Mouse (Mus musculus): ENCODE data around the gene 2310079G19Rik. TPM values are rescaled to one million over a fixed set of nuclear protein-coding genes. Genes with fewer than 3 reads are reported as not detected.

Gene 2310079G19Rik
- polyA plus RNA-seq, 1 experiment: not detected

DNA sequence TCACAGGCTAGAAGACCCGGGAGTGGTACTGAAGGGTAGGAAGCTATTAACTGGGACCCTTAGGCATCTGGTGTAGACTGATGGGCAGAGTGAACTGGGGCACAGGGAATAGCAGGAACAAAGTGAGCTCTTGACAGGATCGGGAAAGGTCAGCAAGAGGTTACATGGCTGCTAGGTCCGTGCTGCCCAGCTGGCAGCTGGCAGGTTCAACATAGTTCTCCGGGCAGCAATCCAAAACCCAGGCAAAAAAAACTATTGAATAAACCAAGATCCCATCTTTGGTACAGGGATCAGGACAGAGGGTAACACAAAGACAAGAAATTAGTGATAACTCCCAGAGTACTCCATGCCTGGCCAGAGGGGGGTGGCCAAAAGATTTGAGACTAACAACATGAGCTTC lies 7.7 kb upstream of the 2310079G19Rik start:
- H3K4me2 ChIP-seq (ENCODE audit: low read depth): no peak overlapping the region
- no peaks in the 10 kb centered on the region for H3K79me2 ChIP-seq (ENCODE audit: control insufficient read depth, insufficient read depth)
- no peak overlapping the region for H3K4me3 ChIP-seq
- H3K36me3 ChIP-seq (ENCODE audit: control insufficient read depth, insufficient read depth): no peaks in the 10 kb centered on the region
- H3K27me3 ChIP-seq (ENCODE audit: control insufficient read depth, insufficient read depth, insufficient read length): no peaks in the 10 kb centered on the region
- H3ac ChIP-seq (ENCODE audit: control insufficient read depth, insufficient read length): no peak overlapping the region
- TF ChIP-seq TCF12 (IDR thresholded peaks at IDR 0.05; ENCODE audit: insufficient read depth, poor library complexity, severe bottlenecking): no peak
- TF ChIP-seq REST (IDR thresholded peaks at IDR 0.05; ENCODE audit: insufficient read depth, insufficient read length): no peak
- no peak for TF ChIP-seq POLR2AphosphoS2 (IDR thresholded peaks at IDR 0.05; ENCODE audit: insufficient read length, low read depth)
- no peak for TF ChIP-seq TCF3 (IDR thresholded peaks at IDR 0.05; ENCODE audit: insufficient read length, low read depth)
- no peak for TF ChIP-seq MAX (IDR thresholded peaks at IDR 0.05; ENCODE audit: low read depth)
- TF ChIP-seq E2F4 (IDR thresholded peaks at IDR 0.05; ENCODE audit: insufficient read depth): no peak
- no peak for TF ChIP-seq POLR2A (IDR thresholded peaks at IDR 0.05; ENCODE audit: insufficient read length, low read depth)
- no peak for TF ChIP-seq MYOG (IDR thresholded peaks at IDR 0.05; ENCODE audit: control insufficient read depth in 1 of 3, insufficient read depth in 1 of 3, insufficient read length in 2 of 3, low read depth in 2 of 3)
- no peak for TF ChIP-seq SRF (IDR thresholded peaks at IDR 0.05; ENCODE audit: control insufficient read depth, insufficient read length, low read depth)
- no peak for TF ChIP-seq USF1 (IDR thresholded peaks at IDR 0.05; ENCODE audit: low read depth)
- no peak for TF ChIP-seq CEBPB (IDR thresholded peaks at IDR 0.05; ENCODE audit: insufficient read depth, poor library complexity, severe bottlenecking)
- no peak for TF ChIP-seq MYOD1 (IDR thresholded peaks at IDR 0.05; ENCODE audit: control insufficient read depth in 1 of 3, insufficient read length in 2 of 3, low read depth in 2 of 3)

DNA sequence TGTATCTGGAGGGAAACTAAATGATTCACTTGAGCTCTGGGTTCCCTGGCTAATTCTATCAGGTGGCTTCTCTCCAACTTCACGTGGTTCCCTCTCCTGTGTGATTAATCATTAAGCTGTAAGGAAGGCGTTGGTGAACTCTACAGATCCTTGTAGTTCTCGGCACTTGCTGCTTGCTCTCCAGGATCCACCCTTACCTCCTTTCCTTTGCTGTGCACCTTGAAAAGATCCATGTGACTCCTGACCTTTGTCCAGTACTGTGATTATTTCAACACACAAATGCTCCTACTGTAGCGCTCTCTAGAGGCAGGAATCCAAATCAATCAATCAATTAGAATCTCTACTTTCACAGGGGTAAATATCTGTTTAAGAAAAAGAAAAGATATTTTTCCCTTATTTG lies 4.0 kb upstream of the 2310079G19Rik start:
- Histone ChIP-seq H3K4me2 (ENCODE audit: low read depth) (no peak overlapping the region), H3K79me2 (ENCODE audit: control insufficient read depth, insufficient read depth) (no peaks in the 10 kb centered on the region), H3ac (ENCODE audit: control insufficient read depth, insufficient read length) (no peak overlapping the region), H3K36me3 (ENCODE audit: control insufficient read depth, insufficient read depth) (no peaks in the 10 kb centered on the region), H3K27me3 (ENCODE audit: control insufficient read depth, insufficient read depth, insufficient read length) (no peaks in the 10 kb centered on the region), H3K4me3 (no peak overlapping the region)
- TF ChIP-seq TCF12 (IDR thresholded peaks at IDR 0.05; ENCODE audit: insufficient read depth, poor library complexity, severe bottlenecking) (no peak), SRF (IDR thresholded peaks at IDR 0.05; ENCODE audit: control insufficient read depth, insufficient read length, low read depth) (no peak), POLR2AphosphoS2 (IDR thresholded peaks at IDR 0.05; ENCODE audit: insufficient read length, low read depth) (no peak), POLR2A (IDR thresholded peaks at IDR 0.05; ENCODE audit: insufficient read length, low read depth) (no peak), MAX (IDR thresholded peaks at IDR 0.05; ENCODE audit: low read depth) (no peak), E2F4 (IDR thresholded peaks at IDR 0.05; ENCODE audit: insufficient read depth) (no peak), CEBPB (IDR thresholded peaks at IDR 0.05; ENCODE audit: insufficient read depth, poor library complexity, severe bottlenecking) (no peak), USF1 (IDR thresholded peaks at IDR 0.05; ENCODE audit: low read depth) (no peak), REST (IDR thresholded peaks at IDR 0.05; ENCODE audit: insufficient read depth, insufficient read length) (no peak), MYOD1 (IDR thresholded peaks at IDR 0.05; ENCODE audit: control insufficient read depth in 1 of 3, insufficient read length in 2 of 3, low read depth in 2 of 3) (no peak), MYOG (IDR thresholded peaks at IDR 0.05; ENCODE audit: control insufficient read depth in 1 of 3, insufficient read depth in 1 of 3, insufficient read length in 2 of 3, low read depth in 2 of 3) (no peak), TCF3 (IDR thresholded peaks at IDR 0.05; ENCODE audit: insufficient read length, low read depth) (no peak)

DNA sequence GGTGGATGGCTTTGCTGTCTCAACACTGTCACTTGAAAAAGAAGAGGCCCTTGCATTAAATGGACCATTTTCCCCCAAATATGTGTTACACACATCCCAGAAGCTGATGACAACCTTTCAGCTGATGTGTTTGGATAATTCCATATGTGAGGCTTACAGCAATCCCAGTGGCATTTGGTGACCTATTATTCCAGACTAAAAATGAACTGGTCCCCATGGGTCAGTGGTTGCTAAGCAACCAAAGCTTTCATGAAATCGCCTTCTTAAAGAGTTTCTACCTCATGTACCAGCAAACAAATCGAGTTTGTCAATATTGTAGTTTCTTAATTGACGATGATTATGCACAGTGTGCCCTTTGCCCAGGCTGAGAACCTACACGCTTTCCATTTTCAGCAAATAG lies 14.8 kb downstream of the 2310079G19Rik start:
- TF ChIP-seq POLR2AphosphoS2 (IDR thresholded peaks at IDR 0.05; ENCODE audit: insufficient read length, low read depth) (no peak), E2F4 (IDR thresholded peaks at IDR 0.05; ENCODE audit: insufficient read depth) (no peak)
- Histone ChIP-seq H3K27me3 (ENCODE audit: control insufficient read depth, insufficient read depth, insufficient read length) (no peaks in the 10 kb centered on the region), H3K79me2 (ENCODE audit: control insufficient read depth, insufficient read depth) (no peaks in the 10 kb centered on the region), H3K4me3 (no peak overlapping the region), H3K4me2 (ENCODE audit: low read depth) (no peak overlapping the region), H3K36me3 (ENCODE audit: control insufficient read depth, insufficient read depth) (no peaks in the 10 kb centered on the region), H3ac (ENCODE audit: control insufficient read depth, insufficient read length) (no peak overlapping the region)

DNA sequence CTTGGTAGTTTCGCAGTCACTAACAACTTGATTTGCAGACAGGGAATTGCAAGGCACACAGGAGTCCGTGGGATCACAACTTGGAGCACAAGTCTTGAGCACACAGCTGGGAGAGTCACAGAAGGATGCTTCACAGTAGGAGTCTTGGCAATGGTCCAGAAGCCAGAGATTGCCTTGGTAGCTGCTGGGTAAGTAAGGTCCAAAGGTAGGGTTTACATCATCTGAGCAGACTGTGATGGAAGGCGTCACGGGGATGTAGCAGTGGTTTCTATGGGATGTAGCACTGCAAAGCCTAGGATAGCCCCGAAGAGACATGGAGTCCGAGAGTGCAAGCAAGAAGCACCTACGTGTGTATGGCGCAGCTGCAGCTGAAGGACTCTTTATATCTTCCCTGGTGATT lies 15.5 kb downstream of the 2310079G19Rik start, which contains the start of gene Krtap24-1:
Krtap24-1 (minus strand) TSS at position 358 of the 400 bp plus-strand sequence.
- Histone ChIP-seq H3K4me3 (no peak within 1 kb of the TSS), H3K36me3 (ENCODE audit: control insufficient read depth, insufficient read depth) (no peaks in the 10 kb centered on the region), H3K4me2 (ENCODE audit: low read depth) (no peak within 1 kb of the TSS), H3K79me2 (ENCODE audit: control insufficient read depth, insufficient read depth) (no peaks in the 10 kb centered on the region), H3K27me3 (ENCODE audit: control insufficient read depth, insufficient read depth, insufficient read length) (no peaks in the 10 kb centered on the region), H3ac (ENCODE audit: control insufficient read depth, insufficient read length) (no peak within 1 kb of the TSS)
- no peak for TF ChIP-seq TCF3 (IDR thresholded peaks at IDR 0.05; ENCODE audit: insufficient read length, low read depth)
- no peak for TF ChIP-seq POLR2A (IDR thresholded peaks at IDR 0.05; ENCODE audit: insufficient read length, low read depth)
- no peak for TF ChIP-seq MYOD1 (IDR thresholded peaks at IDR 0.05; ENCODE audit: control insufficient read depth in 1 of 3, insufficient read length in 2 of 3, low read depth in 2 of 3)
- TF ChIP-seq USF1 (IDR thresholded peaks at IDR 0.05; ENCODE audit: low read depth): no peak
- no peak for TF ChIP-seq MYOG (IDR thresholded peaks at IDR 0.05; ENCODE audit: control insufficient read depth in 1 of 3, insufficient read depth in 1 of 3, insufficient read length in 2 of 3, low read depth in 2 of 3)
- TF ChIP-seq CEBPB (IDR thresholded peaks at IDR 0.05; ENCODE audit: insufficient read depth, poor library complexity, severe bottlenecking): no peak
- TF ChIP-seq SRF (IDR thresholded peaks at IDR 0.05; ENCODE audit: control insufficient read depth, insufficient read length, low read depth): no peak
- no peak for TF ChIP-seq E2F4 (IDR thresholded peaks at IDR 0.05; ENCODE audit: insufficient read depth)
- no peak for TF ChIP-seq REST (IDR thresholded peaks at IDR 0.05; ENCODE audit: insufficient read depth, insufficient read length)
- TF ChIP-seq MAX (IDR thresholded peaks at IDR 0.05; ENCODE audit: low read depth): no peak
- TF ChIP-seq POLR2AphosphoS2 (IDR thresholded peaks at IDR 0.05; ENCODE audit: insufficient read length, low read depth): no peak
- no peak for TF ChIP-seq TCF12 (IDR thresholded peaks at IDR 0.05; ENCODE audit: insufficient read depth, poor library complexity, severe bottlenecking)

DNA sequence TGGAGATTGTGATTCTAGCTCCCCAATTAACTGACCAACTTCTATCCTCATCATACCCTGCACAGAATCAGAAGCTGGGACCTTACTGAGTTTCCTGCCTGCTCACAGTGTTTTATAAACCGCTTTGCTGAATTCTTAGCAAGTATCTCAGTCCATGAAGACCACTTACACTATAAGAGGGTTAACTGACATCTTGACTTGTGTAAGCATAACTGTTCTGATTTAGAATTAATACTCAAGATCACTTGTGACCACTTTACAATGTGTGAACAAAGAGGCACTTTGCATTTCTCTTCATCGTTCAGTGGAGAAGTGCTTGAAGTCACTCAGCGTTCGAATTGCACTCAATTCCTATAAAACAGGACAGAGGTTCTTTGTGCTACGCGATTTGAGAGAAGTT lies 22.9 kb downstream of the 2310079G19Rik start:
- no peak overlapping the region for H3K4me3 ChIP-seq

More for the DNA sequence above, 22.9 kb downstream of the 2310079G19Rik start:
- H3K79me2 ChIP-seq (ENCODE audit: control insufficient read depth, insufficient read depth): no peaks in the 10 kb centered on the region
- H3K4me2 ChIP-seq (ENCODE audit: low read depth): no peak overlapping the region
- H3K27me3 ChIP-seq (ENCODE audit: control insufficient read depth, insufficient read depth, insufficient read length): no peaks in the 10 kb centered on the region
- TF ChIP-seq SRF (IDR thresholded peaks at IDR 0.05; ENCODE audit: control insufficient read depth, insufficient read length, low read depth) (no peak), TCF12 (IDR thresholded peaks at IDR 0.05; ENCODE audit: insufficient read depth, poor library complexity, severe bottlenecking) (no peak), REST (IDR thresholded peaks at IDR 0.05; ENCODE audit: insufficient read depth, insufficient read length) (no peak), TCF3 (IDR thresholded peaks at IDR 0.05; ENCODE audit: insufficient read length, low read depth) (no peak), MYOG (IDR thresholded peaks at IDR 0.05; ENCODE audit: control insufficient read depth in 1 of 3, insufficient read depth in 1 of 3, insufficient read length in 2 of 3, low read depth in 2 of 3) (no peak), MYOD1 (IDR thresholded peaks at IDR 0.05; ENCODE audit: control insufficient read depth in 1 of 3, insufficient read length in 2 of 3, low read depth in 2 of 3) (no peak), CEBPB (IDR thresholded peaks at IDR 0.05; ENCODE audit: insufficient read depth, poor library complexity, severe bottlenecking) (no peak), E2F4 (IDR thresholded peaks at IDR 0.05; ENCODE audit: insufficient read depth) (no peak), MAX (IDR thresholded peaks at IDR 0.05; ENCODE audit: low read depth) (no peak), POLR2A (IDR thresholded peaks at IDR 0.05; ENCODE audit: insufficient read length, low read depth) (no peak), POLR2AphosphoS2 (IDR thresholded peaks at IDR 0.05; ENCODE audit: insufficient read length, low read depth) (no peak), USF1 (IDR thresholded peaks at IDR 0.05; ENCODE audit: low read depth) (no peak)
- no peak overlapping the region for H3ac ChIP-seq (ENCODE audit: control insufficient read depth, insufficient read length)
- no peaks in the 10 kb centered on the region for H3K36me3 ChIP-seq (ENCODE audit: control insufficient read depth, insufficient read depth)
